Mouse (Mus musculus) spleen, adult 2 months (tissue): ENCODE measurements around the gene Aqp11.

Experiments used
- CTCF ChIP-seq: fragments of 200-500 bp; IDR thresholded peaks from 2 replicates; pipeline ENCODE4 v1.5.1; 2011; ENCODE audit warnings: mild to moderate bottlenecking, inconsistent platforms; ENCODE audit not compliant: insufficient read depth, insufficient read length, insufficient replicate concordance; ENCODE audit errors: extremely low read depth
- POLR2A ChIP-seq: fragments of 200-500 bp; IDR thresholded peaks from 2 replicates; pipeline ENCODE4 v1.6.1; 2011; ENCODE audit warnings: low read depth, low read length, inconsistent platforms

DNA sequence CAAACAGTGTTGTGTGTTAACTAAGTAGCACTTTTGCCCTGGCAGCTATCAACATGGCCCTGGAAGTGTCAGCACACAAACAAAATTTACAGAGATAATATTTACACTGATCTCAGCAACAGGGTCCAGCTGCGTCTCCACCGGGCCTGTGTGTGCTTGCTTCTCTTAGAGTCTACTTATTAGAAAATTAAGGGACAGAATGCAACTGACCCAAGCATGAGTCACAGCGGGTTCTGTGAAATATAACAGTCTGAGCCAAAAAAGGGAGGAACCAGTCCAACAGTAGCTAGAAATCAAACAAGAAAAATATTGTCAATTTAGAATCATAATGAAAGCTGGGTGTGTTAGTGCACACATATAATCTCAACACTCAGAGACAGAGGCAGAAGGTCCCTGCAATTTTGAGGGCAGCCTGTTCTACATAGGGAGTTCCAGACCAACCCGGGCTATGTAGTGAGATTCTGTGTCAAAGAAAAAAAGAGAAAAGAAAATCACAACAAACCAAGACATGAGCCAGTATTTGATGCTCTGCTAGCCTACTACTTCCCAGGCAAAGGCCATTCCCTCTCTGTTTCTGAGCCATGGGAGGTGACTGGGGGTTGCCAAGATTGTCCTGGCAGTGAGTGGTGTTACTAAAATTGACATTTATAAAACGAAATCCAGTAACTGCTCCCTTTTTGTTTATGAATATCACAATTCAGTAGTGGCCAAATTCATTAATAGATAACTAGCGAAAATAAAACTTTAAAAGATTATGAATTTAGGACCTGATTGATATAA lies 32.9 kb upstream of the Aqp11 start:
- TF ChIP-seq POLR2A (no peak), CTCF (no peak)
